Mouse (Mus musculus) layer of hippocampus, adult 11-12 months (tissue): ENCODE data around the gene Galt.
"Not testable (repeated sequence)": the region's sequence is repeated elsewhere in the genome, so short reads cannot be mapped to it uniquely, and the experiment has no call there.

Experiments used
- DNase-seq: peaks from one replicate; pipeline ENCODE4 v3.0.0; 2022; ENCODE audit warnings: low spot score

Gene Galt

DNA sequence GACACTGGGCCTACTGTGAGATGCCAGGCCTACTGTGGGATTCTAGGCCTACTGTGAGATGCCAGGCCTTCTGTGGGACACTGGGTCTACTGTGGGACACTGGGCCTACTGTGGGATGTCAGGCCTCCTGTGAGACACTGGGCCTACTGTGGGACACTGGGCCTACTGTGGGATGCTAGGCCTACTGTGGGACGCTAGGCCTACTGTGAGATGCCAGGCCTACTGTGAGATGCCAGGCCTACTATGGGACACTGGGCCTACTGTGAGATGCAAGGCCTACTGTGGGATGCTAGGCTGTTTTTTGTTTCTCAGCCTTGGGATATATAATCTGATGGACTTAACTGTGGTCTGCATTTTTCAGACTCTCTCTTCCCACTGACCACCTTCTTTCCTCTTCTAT, 20.8 kb downstream of the Galt start:
- not testable (repeated sequence) for DNase-seq

- DNase-seq = not testable (repeated sequence)
These were observed 26.2 kb downstream of the Galt start for GRCm38 (mm10) chr4:41781271-41781670.

GRCm38 (mm10) chr4:41781748-41782485, 26.9 kb downstream of the Galt start:
- not testable (repeated sequence) for DNase-seq

GRCm38 (mm10) chr4:41782711-41783110, 27.7 kb downstream of the Galt start:
- not testable (repeated sequence) for DNase-seq

DNA sequence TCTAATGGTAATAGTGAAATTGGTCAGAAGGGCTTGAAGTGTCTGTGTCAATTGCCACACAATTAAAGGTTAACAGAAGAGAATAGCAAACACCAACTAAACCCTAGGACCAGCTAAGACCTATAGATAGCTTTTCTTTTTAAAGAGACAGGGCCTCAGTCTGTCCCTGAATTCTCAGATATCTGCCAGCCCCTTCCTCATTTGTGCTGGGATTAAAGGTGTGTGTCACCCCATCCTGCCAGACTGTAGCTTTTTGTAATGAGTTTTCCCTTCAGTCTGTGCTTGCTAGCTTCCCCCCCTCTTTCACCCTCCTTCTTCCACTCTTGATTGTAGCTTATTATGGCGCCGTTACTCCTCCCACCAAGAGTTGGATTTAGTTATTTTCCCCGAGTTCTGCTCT, 28.2 kb downstream of the Galt start:
- not testable (repeated sequence) for DNase-seq
